Mouse (Mus musculus) adrenal gland, adult 8-10 months (tissue): ENCODE data around the gene Rgs8. TPM values are rescaled to one million over a fixed set of nuclear protein-coding genes. Genes with fewer than 3 reads are reported as not detected.

Experiments used
- DNase-seq: peaks from one replicate; pipeline ENCODE4 v3.0.0; 2022
- total RNA-seq, 4 experiments: library from RNA; stranded (reverse); gene quantifications; 2 replicates each; pipeline ENCODE4 v1.2.4; 2022

Rgs8 gene
- total RNA-seq, 4 experiments from 2014 or later = 0.03 to 0.25 (median 0.15) TPM

DNA sequence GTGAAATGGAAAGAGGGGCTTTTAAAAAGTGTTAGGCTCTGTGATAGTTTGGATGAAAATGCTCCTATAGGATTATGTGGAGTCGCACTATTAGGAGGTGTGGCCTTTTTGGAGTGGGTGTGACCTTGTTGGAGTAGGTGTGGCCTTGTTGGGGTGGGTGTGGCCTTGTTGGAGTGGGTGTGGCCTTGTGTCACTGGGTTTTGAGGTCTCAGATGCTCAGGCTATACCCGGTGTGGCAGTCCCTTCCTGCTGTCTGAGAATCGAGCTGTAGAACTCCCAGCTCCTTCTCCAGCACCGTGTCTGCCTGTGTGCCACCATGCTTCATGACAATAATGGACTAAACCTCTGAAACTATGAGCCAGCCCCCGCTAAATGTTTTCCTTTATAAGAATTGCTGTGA lies 55.8 kb downstream of the Rgs8 start:
- DNase-seq = no peak

DNA sequence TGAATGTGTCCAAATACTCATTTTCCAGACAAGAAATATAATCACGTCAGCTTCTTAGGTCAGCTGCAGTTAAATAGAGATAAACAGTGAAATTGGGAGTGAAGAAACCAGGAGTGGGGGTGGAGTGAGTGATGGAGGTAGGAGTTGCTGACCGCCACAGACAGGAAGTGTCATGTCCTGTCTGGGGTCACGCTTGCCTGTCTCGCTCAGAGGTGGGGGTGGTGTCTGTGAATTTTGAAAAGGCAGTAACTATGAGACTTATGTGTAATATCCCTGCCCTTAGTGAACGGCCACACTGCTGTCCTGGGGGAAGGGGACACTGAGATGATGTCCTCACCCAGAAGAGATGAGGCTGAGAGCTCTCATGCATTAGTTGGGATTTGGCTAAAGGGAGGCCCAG lies 56.6 kb downstream of the Rgs8 start:
- no peak for DNase-seq

DNA sequence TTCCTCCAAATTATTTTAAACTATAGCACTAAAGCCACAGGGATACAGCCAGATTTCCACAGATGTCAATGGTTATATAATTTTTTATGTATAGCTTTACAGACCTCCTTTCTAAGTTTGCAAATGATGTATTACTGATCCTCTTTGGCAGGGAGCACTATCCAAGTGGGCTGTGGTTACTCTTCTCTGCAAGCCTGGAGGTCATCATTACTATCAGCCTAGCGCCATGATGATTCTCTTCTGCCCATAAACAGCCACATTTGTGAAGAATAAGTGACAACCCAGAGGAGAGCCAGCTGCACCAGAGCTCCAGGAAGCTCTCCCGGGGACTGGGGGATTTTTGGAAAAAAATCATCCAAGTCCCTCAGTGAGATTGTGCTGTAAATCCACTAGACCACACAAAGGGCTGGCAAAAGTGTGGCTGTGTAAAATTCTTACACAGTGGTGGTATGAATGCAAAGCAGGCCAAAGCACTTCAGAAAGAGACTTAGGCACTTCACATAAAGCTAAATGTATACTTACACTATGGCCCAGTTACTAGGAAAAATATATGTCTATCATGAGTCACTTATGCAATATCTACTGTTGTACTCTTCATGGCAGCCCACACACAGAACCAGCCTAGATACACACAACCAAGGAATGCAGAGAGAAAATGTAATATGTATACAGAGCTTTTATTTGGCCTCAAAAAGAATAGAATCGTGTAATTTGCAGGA lies 58.9 kb downstream of the Rgs8 start:
- no peak for DNase-seq

DNA sequence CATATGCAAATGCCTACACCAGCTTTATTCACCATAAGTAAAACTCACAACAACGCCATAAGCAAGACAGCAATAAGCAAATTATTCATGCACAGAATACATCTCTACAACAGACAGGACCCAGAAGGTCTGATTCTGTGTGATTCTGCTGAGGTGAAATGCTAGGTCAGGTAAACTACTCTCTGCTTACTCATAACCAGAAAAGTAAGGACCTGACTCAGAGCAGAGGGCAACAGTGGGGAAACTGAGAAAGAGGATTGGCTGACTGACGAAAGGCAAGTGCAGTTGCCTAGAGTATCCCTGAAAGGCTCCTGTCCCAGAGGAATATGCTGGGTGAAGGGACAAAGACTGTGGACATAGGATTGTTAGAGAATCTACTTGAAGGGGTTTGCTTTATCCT lies 59.8 kb downstream of the Rgs8 start:
- no peak for DNase-seq

DNA sequence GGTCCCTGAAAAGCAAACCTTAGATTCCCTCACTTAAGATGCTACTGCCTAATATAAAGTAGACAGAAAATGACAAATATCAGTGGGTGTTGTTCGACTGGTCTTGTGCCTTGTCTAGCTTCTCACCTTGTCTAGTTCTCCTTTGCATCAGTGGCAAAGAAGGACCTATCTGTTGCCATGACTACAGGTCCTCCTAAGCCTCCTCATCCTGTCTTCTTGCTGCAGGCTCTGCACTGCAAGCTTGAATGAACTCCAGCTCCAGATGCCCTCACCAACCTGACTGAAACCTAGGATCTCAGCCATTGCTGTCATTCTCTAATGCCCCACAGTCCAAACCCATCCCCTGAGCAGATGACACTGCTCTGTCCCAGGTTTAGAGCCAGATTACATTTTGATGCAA lies 65.2 kb downstream of the Rgs8 start:
- DNase-seq = no peak

DNA sequence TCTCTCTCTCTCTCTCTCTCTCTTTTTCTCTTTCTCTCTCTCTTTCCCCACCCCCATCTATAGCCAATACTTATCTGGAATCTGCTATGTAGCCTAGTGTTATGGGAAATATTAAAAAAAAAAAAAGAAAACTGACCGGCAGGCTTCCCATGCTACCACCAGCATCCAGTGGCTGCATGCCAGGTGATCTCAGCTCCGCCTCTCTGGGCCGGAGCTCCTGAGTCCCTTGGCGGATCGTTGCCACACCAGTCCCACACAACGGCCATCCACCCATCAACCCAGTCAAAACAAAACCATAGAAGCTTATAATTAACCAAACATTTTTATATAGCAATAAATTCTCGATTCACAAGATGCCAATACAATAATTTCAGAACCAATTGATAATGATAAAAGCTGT lies 68.1 kb downstream of the Rgs8 start:
- DNase-seq = no peak

DNA sequence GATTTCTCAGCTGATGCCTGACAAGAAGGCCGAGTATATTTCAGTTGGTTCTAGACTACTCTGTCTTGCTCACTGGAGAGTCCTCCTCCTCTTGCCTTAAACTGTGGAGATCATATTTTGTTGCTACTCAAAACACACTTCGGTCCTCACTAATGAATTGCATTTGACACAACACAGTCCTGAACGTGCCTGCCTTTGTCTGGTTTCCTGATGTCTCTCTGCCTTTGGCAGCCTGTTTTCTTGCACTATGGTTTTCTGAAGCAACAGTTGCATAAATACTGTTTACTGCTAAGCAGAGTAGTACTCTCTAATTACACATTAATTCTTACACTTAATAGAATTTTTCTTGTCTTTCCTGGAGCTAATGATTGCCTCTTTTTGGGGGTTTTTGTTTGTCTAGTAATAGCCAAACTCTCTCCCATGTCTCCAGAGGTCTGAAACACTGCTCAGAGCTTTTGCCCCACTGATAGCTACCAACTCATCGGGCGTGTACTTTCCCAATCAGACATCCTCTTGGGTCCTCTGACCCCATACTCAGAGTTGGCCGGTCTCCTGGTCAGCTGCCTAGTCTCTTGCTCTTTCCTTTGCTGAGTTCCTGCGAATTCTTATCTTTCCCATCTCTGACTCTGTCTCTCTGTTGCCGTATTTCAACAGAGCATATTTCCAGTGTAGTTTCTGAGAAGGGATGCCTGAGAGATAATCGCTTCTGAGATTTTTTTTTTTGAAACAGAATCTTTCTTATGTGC lies 68.9 kb downstream of the Rgs8 start:
- no peak for DNase-seq

DNA sequence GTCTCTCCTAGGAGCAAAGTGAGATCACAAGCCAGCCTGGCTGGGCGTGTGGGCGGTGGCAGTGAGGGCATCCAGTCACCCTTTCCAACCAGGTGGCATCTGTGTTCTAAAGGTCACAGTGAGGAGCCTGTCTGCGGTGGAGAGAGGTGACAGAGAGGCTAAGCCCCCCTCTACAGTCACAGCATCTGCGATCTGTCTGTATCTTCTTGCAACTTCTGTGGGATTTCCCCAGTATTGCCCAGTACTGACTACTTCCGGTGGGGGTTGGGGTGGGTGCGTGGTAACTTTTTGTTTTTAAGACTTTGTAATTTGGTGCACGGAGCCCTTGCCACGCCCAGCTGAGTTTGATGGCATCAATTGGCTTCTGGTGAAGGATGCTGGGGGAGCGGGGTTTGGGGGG lies 70.6 kb downstream of the Rgs8 start:
- DNase-seq = no peak

DNA sequence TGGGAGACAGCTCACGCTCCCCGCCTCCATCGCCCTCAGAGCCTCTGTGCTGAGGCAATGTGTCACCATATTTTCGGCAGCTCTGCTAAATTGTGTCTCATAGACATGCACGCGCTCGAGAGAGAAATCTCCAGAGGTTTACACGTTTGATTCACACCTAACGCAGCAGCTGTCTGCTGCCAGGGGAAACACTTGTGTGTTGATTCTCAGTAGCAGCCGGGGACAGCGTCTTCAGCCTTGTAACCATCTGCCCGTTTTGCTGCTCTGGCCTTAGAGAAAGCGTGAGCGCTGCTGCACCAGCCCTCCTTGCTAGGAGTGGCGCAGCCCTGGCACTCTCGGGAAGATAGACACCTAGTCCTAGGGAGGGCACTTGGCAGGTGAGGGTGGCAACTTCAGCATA lies 73.8 kb downstream of the Rgs8 start:
- DNase-seq = no peak

DNA sequence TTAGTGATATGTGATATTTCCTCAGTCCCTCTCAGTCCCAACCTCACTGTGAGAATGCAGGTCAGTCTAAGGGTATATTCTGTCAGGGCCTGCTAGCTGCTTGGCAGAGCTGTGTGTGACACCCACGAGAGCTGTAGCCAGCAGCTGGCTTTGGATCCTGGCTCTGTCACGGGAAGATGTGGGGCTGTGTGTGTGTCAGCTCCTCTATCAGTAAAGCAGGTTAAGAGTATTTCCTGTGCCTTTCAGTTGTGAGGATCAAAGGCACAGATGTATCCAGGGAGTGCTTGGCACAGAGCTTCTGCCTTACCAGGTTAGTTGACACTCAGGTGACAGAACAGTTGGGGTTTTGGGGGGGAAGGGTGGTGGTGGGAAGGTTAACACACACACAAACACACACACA lies 77.0 kb downstream of the Rgs8 start:
- DNase-seq = no peak

DNA sequence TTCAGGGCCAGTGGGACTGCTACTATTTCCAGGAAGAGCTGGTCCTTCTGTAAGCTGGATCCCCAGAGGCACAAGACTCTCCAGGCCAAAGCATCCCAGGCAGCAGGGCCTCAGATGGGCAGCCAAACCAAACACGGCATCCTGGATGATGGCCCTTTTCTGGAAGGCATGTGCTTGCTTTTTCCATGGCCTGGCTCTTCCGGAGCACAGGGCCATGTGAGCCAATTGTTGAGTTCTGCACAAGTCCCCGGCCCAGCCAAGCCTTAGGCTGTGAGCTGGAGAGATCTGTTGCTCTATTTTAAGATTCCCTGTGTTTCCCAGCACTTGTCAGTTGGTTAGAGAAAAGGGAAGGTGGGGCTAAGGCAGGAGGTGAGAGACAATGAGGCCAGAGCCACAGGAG lies 77.8 kb downstream of the Rgs8 start:
- no peak for DNase-seq

DNA sequence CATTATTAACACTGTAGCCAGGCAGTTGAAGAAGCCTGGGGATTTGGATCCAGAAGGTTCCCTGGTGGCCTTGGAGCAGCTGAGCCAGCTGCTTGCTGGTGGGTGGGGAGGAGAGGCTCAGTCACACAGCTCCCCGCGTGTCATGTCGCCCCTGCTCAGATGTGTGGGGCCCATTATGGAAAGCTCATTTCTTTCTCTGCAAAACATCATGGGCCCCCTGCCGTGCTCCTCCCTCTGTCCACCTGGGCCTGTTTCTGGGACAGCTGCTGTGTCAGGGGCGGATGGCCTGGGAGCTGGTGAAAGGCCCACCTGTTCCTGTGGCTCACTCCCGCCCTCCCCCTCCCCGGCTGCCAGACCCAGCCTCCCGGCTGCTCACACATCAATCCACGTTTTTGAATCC lies 80.4 kb downstream of the Rgs8 start:
- no peak for DNase-seq

DNA sequence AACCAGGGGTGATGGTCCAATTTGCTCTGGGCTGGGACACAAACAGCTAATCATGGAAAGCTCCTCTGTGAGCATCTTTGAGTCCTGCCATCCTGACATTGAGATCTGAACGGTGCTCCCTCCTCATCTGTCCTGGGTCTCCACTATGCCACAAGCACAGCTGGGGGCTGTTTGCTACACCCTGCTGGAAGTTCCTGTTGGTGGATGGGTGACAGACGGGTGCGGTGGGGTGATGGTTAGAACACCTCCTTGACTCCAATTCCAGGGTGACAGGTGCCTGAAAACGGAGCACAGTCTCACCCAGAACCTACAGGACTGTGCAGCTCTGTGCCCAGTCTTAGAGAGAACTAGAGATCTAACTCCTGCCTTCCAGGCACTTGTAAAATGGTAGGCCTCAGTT lies 82.0 kb downstream of the Rgs8 start:
- DNase-seq = no peak

DNA sequence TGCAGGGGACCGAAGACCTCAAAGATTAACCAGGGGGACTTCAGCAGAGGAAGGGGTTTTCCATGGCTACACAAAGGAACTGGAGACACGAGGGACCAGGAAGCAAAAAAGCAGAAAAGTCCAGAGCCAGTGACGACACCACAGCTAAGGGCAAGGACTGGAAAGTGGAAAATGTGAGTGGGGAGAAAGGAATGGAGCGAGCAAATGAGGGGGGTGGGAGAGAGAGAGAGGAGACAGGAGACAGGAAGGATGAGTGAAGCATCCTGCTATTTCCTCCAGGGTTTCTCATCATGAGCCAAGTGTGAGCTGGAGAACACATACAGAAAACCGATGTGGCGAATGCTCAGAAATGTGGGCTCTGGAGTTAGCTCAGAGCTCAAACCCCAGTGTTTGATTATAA lies 83.3 kb downstream of the Rgs8 start:
- no peak for DNase-seq

DNA sequence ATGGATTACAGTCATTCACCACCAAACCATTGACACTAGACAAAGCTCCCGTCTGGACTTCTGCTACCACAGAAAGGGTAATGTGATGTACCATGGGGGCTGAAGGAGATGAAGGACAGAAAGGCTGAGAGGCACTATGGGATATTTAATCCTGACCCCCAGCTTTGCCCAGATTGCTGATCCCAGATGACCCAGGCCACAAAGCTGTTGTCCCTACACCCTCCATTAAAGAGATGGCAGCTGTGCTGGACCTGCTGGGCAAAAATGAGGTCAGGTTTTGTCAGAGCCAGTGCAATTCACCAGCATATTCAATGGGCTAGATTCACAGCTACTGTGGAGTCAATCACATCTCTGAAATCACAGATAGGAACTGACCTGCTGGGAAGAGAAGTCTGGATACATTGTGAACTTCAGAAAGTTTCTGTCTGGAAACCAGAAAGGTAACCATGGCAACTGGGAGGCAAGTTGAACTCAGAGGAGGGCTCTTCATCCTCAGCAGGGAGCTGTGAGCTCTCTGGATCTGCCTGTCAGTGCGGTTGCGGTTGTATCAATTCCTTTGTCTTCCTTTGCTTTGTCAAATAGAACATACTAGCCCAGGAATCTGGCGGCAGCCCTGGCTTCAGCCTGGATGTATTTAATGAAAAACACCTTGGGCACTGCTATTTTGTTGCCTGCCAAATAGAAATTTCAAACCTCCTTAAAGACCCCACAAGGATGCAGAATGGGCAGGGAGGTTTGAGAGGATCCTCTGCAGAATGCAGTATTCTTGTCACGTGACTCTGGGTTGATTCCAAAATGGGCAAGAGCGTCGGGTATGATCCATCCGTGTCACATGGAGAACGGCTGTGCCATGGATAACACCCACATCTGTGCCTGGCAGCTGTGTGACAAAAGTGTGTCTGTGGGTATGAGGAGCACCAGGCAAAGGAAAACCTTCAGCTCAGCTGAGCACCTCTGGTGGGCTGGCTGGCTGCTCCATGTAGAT lies 84.6 kb downstream of the Rgs8 start:
- DNase-seq = no peak

DNA sequence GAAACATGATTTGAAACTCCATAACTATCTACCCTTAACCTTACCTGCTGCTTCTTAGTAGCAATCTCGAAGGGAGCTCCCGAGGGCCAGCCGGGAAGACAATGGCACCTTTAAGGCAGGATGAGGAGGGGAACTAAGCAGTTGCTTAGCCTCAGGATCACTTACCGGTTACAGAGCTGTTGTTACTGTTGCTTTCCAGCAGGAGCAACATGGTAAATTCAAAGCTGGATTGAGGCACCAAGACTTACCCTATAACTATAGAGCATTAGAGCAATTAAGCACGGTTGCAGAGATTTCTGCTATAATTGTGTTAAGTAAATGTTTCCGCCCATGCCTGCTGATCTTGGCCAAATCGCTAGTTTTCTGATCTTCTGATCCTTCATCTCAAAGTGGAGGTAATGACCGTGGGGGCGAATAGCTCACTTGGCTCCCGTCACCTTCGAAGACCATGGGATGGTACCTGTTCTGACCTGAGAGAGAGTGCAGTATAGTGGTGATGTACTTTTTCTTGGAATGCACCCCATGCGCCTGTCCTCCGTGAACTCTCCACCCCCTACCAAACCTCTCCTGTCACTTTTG lies 86.7 kb downstream of the Rgs8 start:
- DNase-seq = no peak

DNA sequence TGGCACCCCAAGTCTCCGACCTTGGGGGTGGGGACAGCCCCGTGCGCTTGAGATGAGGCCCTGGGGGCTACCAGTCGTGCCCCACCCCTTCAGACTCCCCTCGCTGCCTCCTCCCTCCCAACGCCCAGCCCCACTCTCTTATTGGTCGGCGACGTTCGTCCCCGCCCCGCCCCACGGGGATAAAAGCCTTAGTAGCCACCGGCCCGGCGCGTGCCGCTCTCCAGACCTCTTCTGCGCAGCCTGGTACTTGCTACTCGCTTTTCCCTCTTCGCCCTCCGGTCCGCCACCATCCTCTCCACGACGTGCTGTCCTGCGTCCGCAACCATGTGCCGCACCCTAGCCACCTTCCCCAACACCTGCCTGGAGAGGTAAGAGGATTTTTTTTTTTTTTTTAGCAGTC lies 87.3 kb downstream of the Rgs8 start, which contains the start of gene Rgs16:
TSS of gene Rgs16 (plus strand) at position 205 of the 400 bp plus-strand sequence.
- peak; percentile 79 for DNase-seq

DNA sequence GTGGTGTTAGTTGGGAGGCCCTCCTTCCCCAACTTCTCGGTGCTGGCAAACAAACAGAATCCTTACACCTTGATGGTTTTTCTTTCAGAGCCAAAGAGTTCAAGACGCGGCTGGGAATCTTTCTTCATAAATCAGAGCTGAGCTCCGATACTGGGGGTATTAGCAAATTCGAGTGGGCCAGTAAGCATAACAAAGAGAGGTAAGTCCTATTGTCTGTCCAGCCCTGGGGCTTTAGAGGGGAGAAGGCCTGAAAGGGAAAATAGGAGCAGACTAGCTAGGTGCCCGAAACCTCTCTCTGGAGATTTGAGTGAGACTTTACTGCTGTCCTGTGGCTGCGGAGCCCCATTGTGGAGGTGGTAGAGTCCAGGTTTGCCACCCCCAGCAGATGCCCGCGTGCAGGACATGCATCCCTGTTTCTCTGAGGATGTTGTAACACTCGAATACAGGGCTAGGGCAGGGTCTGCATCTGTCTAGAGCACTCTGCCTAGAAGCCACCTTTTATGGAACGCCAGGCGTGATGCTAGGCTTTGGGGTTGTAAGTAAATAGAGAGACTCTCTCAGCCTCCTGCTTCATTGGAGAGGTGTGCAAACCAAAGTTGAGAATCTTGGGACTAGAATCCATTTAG lies 88.1 kb downstream of the Rgs8 start:
- no peak for DNase-seq

DNA sequence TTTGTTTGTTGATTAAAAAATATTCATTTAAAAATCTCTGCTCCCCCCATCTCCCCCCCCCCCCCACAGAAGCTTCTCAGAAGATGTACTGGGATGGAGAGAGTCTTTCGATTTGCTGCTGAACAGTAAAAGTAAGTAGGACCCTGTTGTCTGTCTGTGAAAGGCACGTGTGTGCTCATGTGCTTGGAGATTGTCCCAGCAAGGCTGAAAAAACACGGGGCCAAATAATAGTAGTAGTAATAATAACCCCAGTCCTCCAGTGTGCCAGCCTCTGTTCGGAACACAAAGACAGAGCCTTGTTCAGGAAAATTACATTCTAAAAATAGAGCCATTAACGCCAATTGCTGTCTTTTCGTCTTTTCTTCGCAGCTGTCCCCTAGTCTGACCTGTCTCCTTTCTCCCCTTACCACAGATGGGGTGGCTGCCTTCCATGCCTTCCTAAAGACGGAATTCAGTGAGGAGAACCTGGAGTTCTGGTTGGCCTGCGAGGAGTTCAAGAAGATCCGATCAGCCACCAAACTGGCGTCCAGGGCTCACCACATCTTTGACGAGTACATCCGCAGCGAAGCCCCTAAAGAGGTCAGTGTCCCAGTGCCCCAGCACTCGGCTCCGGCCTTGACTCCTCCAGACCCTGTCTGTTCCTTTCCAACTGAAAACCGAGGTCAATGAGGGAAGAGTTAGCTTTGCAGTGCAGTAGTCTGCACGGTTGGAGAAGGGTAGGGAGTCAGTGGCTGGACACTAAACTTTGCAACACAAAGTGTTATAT lies 88.9 kb downstream of the Rgs8 start:
- no peak for DNase-seq

DNA sequence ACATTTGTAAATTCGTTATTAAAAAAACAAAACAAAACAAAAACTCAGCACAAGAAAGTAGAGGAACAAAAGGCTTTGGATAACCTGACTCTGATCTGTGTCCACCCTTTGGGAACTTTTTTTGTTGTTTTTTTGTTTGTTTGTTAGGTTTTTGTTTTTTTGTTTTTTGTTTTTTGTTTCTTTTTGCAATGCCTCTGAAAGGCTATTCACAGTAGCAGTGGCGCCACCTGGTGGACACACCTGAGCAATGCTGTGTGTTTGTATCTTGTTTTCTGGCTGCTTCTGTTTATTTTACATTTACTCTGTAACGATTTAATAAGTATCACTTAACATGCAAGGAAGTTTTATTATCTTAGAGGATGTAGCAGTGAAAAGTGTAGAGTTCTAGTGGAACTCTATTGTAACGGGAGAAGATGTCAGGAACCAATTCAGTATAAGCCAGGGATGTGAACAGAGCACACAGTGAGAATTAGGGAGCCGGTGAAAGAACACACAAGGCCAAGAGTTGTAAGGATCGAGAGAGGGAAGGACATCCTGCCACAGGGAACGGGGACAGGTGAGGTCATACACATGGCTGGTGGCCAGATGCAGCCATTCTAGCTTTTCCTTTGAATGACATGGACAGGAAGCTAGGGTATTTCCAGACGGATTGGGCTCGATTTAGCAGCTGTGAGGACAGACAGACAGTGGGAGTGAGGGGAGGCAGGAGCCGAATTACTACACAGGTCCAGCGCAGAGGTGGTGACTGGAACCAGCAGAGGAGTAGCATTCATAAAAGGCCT lies 89.7 kb downstream of the Rgs8 start:
- DNase-seq = peak; percentile 61
